Mouse (Mus musculus) macrophage (primary cell): ENCODE results near the gene Wasf2. TPM values are rescaled to one million over a fixed set of nuclear protein-coding genes. Genes with fewer than 3 reads are reported as not detected.

Experiments used
- H3K27ac ChIP-seq: fragments of 350-480 bp; formaldehyde crosslinking; 2 replicates; pipeline ENCODE4 v1.9.0; 2021
- H3K36me3 ChIP-seq: fragments of 350-480 bp; formaldehyde crosslinking; 2 replicates; pipeline ENCODE4 v1.9.0; 2021; ENCODE audit errors: inconsistent target
- H3K4me3 ChIP-seq: fragments of 350-480 bp; formaldehyde crosslinking; 2 replicates; pipeline ENCODE4 v1.9.0; 2021; ENCODE audit errors: inconsistent target
- H3K79me2 ChIP-seq: fragments of 350-480 bp; formaldehyde crosslinking; 2 replicates; pipeline ENCODE4 v1.9.0; 2021; ENCODE audit errors: inconsistent target
- WGBS: methylation state at CpG from one replicate; pipeline ENCODE4 v1.1.7; 2026; ENCODE audit warnings: inconsistent platforms; ENCODE audit not compliant: missing documents; 5-methylcytosine and 5-hydroxymethylcytosine counted together
- polyA plus RNA-seq: library from polyadenylated mRNA; stranded (reverse); fragments of 250-400 nt; gene quantifications from 3 replicates; pipeline ENCODE4 v1.2.4, GENCODE M21; 2018; ENCODE audit warnings: inconsistent platforms

Wasf2 gene
- polyA plus RNA-seq, 1 experiment from 2014 or later = 117 TPM

GRCm38 (mm10) chr4:133166773-133167172 is 36.5 kb downstream of the Wasf2 start:
- 85% methylated on average over 9 of the region's 9 CpGs for WGBS

DNA sequence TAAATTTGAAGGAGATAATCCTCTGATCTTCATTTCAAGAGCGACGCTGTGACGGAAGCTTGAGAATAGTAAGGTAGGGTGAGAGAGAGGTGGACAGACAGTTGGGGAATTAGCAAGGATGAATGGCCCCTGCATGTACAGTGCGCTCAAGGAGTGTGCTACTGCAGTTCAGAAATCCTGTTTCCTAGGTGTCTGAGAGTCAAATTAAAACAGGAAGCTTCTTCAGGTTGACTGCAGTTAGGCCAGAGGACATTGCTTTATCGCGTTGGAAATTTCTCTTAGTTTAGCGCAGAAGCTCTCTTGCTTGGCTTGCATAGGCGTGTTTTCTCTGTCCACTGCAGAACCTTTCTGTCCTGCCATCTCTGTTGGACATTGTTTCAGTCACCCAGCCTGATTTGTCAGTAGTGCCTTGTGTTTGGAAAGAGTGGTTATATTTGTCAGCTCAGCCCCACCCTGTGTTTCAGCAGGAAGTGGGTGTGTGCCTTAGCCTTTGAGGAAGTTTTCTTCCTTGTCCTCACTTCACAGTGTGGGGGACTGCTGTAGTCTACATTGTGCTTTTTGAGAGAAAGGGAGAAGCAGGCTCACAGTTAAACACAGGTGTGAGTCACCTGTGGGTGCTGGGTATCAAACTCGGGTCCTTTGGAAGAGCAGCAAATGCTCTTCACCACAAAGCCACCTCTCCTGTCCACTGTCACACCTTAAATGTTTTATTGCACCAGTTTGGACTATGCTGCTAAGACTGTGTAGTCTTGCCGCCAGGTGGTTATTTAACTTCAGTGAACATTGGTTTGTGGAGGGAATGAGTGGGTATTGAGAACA is 39.1 kb downstream of the Wasf2 start:
- Histone ChIP-seq H3K27ac (peak overlapping the region; percentile 100), H3K4me3 (no peak overlapping the region), H3K79me2 (peaks cover 84% of the 10 kb centered on the region), H3K36me3 (no peaks in the 10 kb centered on the region; the same call in 1 of the 2 replicates)
- WGBS = 10% methylated on average over 10 of the region's 10 CpGs

More at GRCm38 (mm10) chr4:133166773-133167172, 36.5 kb downstream of the Wasf2 start:
- no peaks in the 10 kb centered on the region; the same call in 1 of the 2 replicates for H3K36me3 ChIP-seq
- H3K27ac ChIP-seq = peak overlapping the region; percentile 62
- H3K4me3 ChIP-seq = no peak overlapping the region
- peaks cover 84% of the 10 kb centered on the region for H3K79me2 ChIP-seq

DNA sequence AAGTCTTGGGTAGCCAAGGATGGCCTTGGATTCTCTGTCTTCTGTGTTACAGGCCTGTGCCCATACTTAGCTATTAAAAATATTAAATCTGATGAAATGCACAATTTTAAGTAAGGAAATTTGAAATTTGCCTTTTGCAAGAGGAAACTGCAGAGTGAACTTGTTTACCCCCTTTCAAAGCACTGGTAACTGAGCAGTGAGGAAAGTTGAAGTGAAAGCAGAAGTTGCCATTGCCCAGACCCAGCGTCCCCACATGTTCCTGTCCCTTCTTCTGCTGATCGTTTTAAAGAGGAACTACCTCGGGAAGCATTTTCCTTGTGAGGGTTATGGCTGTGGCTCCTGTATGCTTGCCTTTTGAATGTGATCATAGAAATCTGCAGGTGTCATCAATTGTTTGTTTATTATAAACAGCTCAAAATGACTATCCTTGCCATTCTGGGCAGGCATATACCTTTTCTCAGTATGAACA is 39.8 kb downstream of the Wasf2 start:
- 0% methylated on average over 3 of the region's 3 CpGs for WGBS
- Histone ChIP-seq H3K27ac (peak overlapping the region; percentile 100), H3K4me3 (no peak overlapping the region), H3K36me3 (no peaks in the 10 kb centered on the region; the same call in 1 of the 2 replicates), H3K79me2 (peaks cover 84% of the 10 kb centered on the region)

DNA sequence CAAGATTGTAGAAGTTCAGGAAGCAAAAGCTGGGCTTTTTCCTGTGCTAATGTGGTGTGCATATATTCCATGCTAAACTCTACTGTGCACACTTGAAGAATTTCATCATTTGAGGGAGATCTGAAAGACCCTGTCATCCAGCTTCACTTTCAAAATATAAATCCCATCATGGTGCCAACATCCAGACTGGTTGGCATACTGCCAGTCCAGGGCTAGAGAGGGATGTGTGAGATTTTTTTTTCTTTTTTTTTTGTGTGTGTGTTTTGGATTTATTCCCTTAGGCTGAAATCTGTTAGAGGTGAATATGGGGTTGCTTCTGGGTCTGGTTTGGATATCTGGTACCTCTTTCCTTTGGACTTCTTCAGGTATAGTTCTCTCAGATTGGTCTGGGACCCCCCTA is 40.3 kb downstream of the Wasf2 start:
- peak overlapping the region; percentile 100 for H3K27ac ChIP-seq
- peaks cover 84% of the 10 kb centered on the region for H3K79me2 ChIP-seq
- no peaks in the 10 kb centered on the region for H3K36me3 ChIP-seq
- no peak overlapping the region for H3K4me3 ChIP-seq

- Histone ChIP-seq H3K36me3 (peaks cover 12% of the 10 kb centered on the region; the same call in 1 of the 2 replicates), H3K4me3 (no peak overlapping the region), H3K27ac (peak overlapping the region; percentile 100), H3K79me2 (peaks cover 84% of the 10 kb centered on the region)
- 76% methylated on average over 4 of the region's 4 CpGs for WGBS
Measured at GRCm38 (mm10) chr4:133172451-133172850, 42.1 kb downstream of the Wasf2 start.

- Histone ChIP-seq H3K27ac (peak overlapping the region; percentile 100), H3K36me3 (peaks cover 30% of the 10 kb centered on the region; the same call in 1 of the 2 replicates), H3K79me2 (peaks cover 86% of the 10 kb centered on the region), H3K4me3 (peak overlapping the region; percentile 15; the same call in 1 of the 2 replicates)
- 1% methylated on average over 4 of the region's 4 CpGs for WGBS
Measured at GRCm38 (mm10) chr4:133174361-133174760, 44.1 kb downstream of the Wasf2 start.

GRCm38 (mm10) chr4:133175274-133175673 is 45.0 kb downstream of the Wasf2 start:
- WGBS = 76% methylated on average over 7 of the region's 7 CpGs
- H3K27ac ChIP-seq = peak overlapping the region; percentile 100

DNA sequence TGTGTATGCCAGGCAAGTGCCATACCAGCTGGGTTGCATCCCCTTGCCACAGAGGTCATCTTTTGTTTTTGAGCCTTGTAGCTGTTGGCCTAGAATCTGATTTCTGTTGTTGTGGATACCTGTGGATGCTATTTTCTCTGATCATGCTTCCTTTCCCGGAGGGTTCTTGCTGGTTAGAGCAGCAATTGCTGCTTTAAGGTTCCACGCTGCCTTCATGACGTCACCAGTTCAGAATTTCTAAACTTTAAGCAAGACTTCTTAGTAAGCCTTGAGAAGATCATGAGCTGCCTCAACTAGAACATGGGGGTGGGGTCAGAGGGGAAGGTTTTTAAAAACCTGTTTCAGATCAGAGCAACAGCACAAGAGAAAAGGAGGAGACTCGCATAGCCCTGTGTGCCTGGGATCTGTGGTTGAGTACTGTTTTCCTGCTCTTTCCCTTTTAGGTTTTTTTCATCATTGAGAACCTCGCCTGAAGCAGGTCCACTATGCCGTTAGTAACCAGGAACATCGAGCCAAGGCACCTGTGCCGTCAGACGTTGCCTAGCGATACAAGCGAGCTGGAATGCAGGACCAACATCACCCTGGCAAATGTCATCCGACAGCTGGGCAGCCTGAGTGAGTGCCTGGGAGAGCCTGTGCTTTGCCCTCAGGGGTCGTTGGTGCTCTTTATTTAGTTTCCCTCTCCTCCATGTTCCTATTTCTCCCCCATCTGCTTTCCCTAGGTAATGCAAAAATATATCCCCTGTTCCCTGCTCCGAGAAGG is 45.9 kb downstream of the Wasf2 start:
- Histone ChIP-seq H3K36me3 (peaks cover 38% of the 10 kb centered on the region; the same call in 1 of the 2 replicates), H3K4me3 (no peak overlapping the region), H3K79me2 (peaks cover 100% of the 10 kb centered on the region), H3K27ac (peak overlapping the region; percentile 100)
- WGBS = 62% methylated on average over 14 of the region's 14 CpGs

More at GRCm38 (mm10) chr4:133175274-133175673, 45.0 kb downstream of the Wasf2 start:
- H3K4me3 ChIP-seq = no peak overlapping the region
- peaks cover 95% of the 10 kb centered on the region for H3K79me2 ChIP-seq
- peaks cover 35% of the 10 kb centered on the region; the same call in 1 of the 2 replicates for H3K36me3 ChIP-seq

DNA sequence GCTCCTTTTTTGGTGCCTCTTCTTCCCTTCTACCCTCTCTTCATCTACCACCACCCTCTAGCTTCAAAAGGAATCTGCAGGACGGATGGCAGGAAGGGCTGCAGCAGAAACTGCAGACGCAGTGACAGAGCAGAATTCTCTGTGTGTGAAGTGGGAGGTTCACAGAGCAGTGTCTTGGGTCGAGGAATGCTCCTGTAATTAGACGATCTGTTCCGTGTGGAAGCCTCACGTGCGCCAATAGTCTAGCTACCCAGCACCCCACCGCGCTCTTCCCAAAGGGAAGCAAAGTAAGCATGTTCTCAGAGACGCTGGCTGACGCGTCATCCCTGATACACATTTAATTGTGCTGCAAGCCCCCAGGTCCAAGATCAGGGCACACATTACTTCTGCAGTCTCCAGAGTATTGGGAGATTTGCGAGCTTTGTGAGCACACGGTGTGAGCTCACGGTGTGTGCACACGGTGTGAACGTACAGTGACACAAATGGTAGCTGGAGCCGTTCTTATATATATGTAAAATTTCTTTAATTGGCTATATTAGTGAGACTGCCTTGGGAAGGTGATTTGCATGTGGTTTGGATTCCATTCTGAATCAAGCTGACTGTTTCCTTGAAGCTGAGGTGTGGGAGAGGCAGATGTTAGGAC is 46.6 kb downstream of the Wasf2 start:
- Histone ChIP-seq H3K27ac (peak overlapping the region; percentile 100; the same call in 1 of the 2 replicates), H3K4me3 (no peak overlapping the region), H3K79me2 (peaks cover 100% of the 10 kb centered on the region), H3K36me3 (peaks cover 44% of the 10 kb centered on the region; the same call in 1 of the 2 replicates)
- 83% methylated on average over 18 of the region's 18 CpGs for WGBS

DNA sequence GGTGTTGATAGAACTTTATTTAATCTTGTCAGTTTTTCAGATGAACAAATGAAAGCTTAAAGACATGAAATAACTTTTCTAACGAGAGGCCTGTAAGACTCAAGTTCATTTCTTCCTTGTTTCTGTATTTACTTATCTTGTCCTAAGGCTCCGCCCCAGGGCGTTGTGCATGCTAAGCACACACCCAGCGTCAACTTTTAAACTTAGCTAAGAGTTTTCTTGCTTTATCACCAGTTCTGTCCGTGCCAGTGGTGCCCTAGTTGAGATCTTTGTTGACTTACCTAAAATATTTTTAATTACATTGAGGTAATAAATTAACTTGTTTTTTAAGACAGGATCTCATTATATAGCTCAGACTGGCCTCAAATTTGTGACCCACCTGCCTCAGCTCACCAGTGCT is 48.0 kb downstream of the Wasf2 start:
- no peak overlapping the region for H3K27ac ChIP-seq

DNA sequence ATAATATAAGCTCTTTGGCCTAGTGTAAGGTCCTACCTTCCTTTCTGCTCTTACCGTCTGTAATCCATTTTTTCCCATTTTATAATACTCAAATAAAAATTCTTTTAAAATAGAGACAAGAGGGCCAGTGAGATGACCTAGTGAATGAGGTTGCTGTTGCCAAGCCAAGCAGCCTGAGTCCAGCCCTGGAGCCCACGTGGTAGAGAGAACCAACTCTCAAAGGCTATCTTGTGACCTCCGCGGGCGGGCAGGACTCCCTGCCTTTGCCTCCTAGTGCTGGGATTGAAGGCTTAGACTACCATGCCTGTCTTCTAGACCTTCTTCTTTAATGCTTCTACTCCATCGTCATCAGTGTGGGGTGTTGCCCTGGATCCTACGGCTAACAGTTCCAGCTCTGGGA is 49.0 kb downstream of the Wasf2 start:
- H3K27ac ChIP-seq = no peak overlapping the region
- no peak overlapping the region for H3K4me3 ChIP-seq
- WGBS = 96% methylated on average over 7 of the region's 7 CpGs
- H3K79me2 ChIP-seq = peaks cover 100% of the 10 kb centered on the region
- H3K36me3 ChIP-seq = peaks cover 44% of the 10 kb centered on the region; the same call in 1 of the 2 replicates

More for the DNA sequence above, 48.0 kb downstream of the Wasf2 start:
- WGBS = 77% methylated on average over 5 of the region's 5 CpGs
- H3K79me2 ChIP-seq = peaks cover 100% of the 10 kb centered on the region
- peaks cover 44% of the 10 kb centered on the region; the same call in 1 of the 2 replicates for H3K36me3 ChIP-seq
- no peak overlapping the region for H3K4me3 ChIP-seq

- H3K27ac ChIP-seq = peak overlapping the region; percentile 71
- peaks cover 62% of the 10 kb centered on the region for H3K36me3 ChIP-seq
- 70% methylated on average over 8 of the region's 8 CpGs for WGBS
- no peak overlapping the region for H3K4me3 ChIP-seq
- peaks cover 99% of the 10 kb centered on the region for H3K79me2 ChIP-seq
Measured at GRCm38 (mm10) chr4:133182439-133183033, 52.2 kb downstream of the Wasf2 start.

DNA sequence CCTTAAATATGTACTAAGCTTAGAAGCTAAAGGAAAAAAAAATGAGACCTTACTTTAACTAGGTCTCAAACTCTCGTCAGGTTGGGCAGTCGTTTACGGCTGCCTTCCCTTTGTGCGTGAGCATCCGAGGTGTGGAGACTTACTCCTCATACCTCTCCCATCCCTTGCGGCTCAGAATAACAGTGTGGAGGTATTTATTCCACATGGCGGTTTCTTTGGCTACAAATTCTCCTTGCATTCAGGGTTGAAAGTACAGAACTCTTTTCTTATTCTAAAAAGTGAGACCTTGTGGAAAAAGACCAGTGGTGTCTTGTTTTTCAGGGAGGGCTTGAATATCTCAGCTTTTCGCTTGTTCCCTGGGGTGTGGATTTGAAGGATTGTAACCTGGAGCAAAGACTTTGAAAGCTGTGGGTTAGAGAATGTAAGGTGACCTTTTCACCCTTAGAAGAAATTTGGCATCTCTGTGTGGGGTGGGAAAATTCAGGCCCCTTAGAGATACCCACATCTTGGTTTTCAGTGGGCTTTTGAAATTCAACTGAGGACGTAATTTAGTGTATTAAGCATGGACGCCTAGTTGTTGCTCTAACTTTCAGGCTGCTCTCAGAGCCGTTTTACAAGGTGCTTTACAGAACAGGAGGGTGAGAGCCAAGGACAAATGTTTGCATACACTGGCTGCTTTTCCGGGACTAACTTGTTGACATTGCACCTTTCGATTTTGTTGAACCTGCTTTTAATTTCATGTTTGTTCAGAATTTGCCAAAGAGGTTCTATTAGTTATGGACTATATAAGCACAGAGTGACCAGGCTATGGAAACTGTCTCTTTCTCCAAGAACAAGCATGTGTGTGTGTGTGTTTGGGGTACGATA is 54.0 kb downstream of the Wasf2 start:
- Histone ChIP-seq H3K36me3 (peaks cover 62% of the 10 kb centered on the region), H3K27ac (no peak overlapping the region), H3K4me3 (no peak overlapping the region), H3K79me2 (peaks cover 97% of the 10 kb centered on the region)
- WGBS = 93% methylated on average over 14 of the region's 14 CpGs
